Mouse (Mus musculus) gonadal fat pad, adult 2 months (tissue): Measurements from ENCODE around the gene Ano10. TPM values are rescaled to one million over a fixed set of nuclear protein-coding genes. Genes with fewer than 3 reads are reported as not detected.

Experiments
- DNase-seq: peaks from one replicate; pipeline ENCODE4 v3.0.0-alpha.2; 2012; ENCODE audit warnings: low read depth
- polyA plus RNA-seq: library from polyadenylated mRNA; depleted of rRNA; stranded (reverse); fragments of >200 nt; gene quantifications from 2 replicates; pipeline ENCODE4 v1.2.3, GENCODE M21; 2012

Gene Ano10
- polyA plus RNA-seq, 1 experiment: 127 TPM

GRCm38 (mm10) chr9:122293865-122294241 is 370 bp downstream of the Ano10 start:
- DNase-seq: no peak

- DNase-seq: no peak
These were observed 4.0 kb downstream of the Ano10 start for GRCm38 (mm10) chr9:122290192-122290591.

GRCm38 (mm10) chr9:122288416-122288815 is 5.8 kb downstream of the Ano10 start:
- DNase-seq: no peak

GRCm38 (mm10) chr9:122287526-122287925 is 6.7 kb downstream of the Ano10 start:
- DNase-seq: no peak

- DNase-seq: no peak
These were observed 8.4 kb downstream of the Ano10 start for GRCm38 (mm10) chr9:122285833-122286310.

- no peak for DNase-seq
These were observed 8.9 kb downstream of the Ano10 start for GRCm38 (mm10) chr9:122285146-122285832.

GRCm38 (mm10) chr9:122284696-122285095 is 9.5 kb downstream of the Ano10 start:
- no peak for DNase-seq

- peak; percentile 74 for DNase-seq
These were observed 13.2 kb downstream of the Ano10 start for GRCm38 (mm10) chr9:122281004-122281403.

GRCm38 (mm10) chr9:122276665-122277064 is 17.6 kb downstream of the Ano10 start:
- no peak for DNase-seq

- no peak for DNase-seq
These were observed 18.1 kb downstream of the Ano10 start for GRCm38 (mm10) chr9:122276134-122276533.

GRCm38 (mm10) chr9:122274346-122274745 is 19.9 kb downstream of the Ano10 start:
- no peak for DNase-seq

GRCm38 (mm10) chr9:122273879-122274278 is 20.3 kb downstream of the Ano10 start:
- DNase-seq: no peak

- no peak for DNase-seq
These were observed 22.4 kb downstream of the Ano10 start for GRCm38 (mm10) chr9:122271866-122272265.

GRCm38 (mm10) chr9:122271318-122271717 is 22.9 kb downstream of the Ano10 start:
- no peak for DNase-seq

GRCm38 (mm10) chr9:122270913-122271312 is 23.3 kb downstream of the Ano10 start:
- no peak for DNase-seq

GRCm38 (mm10) chr9:122269256-122270041 is 24.8 kb downstream of the Ano10 start:
- no peak for DNase-seq

GRCm38 (mm10) chr9:122265526-122266210 is 28.6 kb downstream of the Ano10 start:
- no peak for DNase-seq

GRCm38 (mm10) chr9:122263140-122263539 is 31.1 kb downstream of the Ano10 start:
- DNase-seq: no peak

- DNase-seq: no peak
These were observed 39.8 kb downstream of the Ano10 start for GRCm38 (mm10) chr9:122254386-122254785.

GRCm38 (mm10) chr9:122252113-122252512 is 42.1 kb downstream of the Ano10 start:
- no peak for DNase-seq

- DNase-seq: no peak
These were observed 46.1 kb downstream of the Ano10 start for GRCm38 (mm10) chr9:122248168-122248567.

- DNase-seq: no peak
These were observed 46.7 kb downstream of the Ano10 start for GRCm38 (mm10) chr9:122247430-122248027.
